ENCODE assay signal across 12 mouse cellular contexts in genomic region chr19:12484210-12484609, GRCm38 (mm10). TPM values are rescaled to one million over a fixed set of nuclear protein-coding genes. Genes with fewer than 3 reads are reported as not detected.
DNase-seq lines count a peak whose midpoint lies in the region; ATAC-seq and TF ChIP-seq lines count a peak whose summit lies in the region.
"Had no signal": no experiment of that assay in that cellular context is flagged by ENCODE, and none has a peak within 500 bp of the region (broad histone marks: within the 10 kb centered on the region; RNA-seq: fewer than 3 reads in every experiment).

No protein-coding gene starts in this region.

- no peak overlapping the region for H3K4me3 ChIP-seq in hindbrain, postnatal 0 days (ENCODE audit: low read length)
- no peak overlapping the region for H3K4me3 ChIP-seq in hindbrain, embryonic 14.5 days (replicated peaks; ENCODE audit: low read length)
- no peak overlapping the region for H3K4me3 ChIP-seq in neural tube, embryonic 13.5 days
- no peak overlapping the region for H3K4me3 ChIP-seq in kidney, embryonic 14.5 days (ENCODE audit: low read length)
- H3K4me3 ChIP-seq in stomach, embryonic 16.5 days (replicated peaks; ENCODE audit: low read length): no peak overlapping the region

- H3K9me3 ChIP-seq in hindbrain, postnatal 0 days (ENCODE audit: low read length): no peaks in the 10 kb centered on the region
- H3K9me3 ChIP-seq in hindbrain, embryonic 14.5 days (ENCODE audit: control insufficient read depth, low read length): no peaks in the 10 kb centered on the region
- H3K9me3 ChIP-seq in neural tube, embryonic 13.5 days: no peaks in the 10 kb centered on the region
- H3K9me3 ChIP-seq in kidney, embryonic 14.5 days (ENCODE audit: control insufficient read depth, low read length): no peaks in the 10 kb centered on the region
- no peaks in the 10 kb centered on the region for H3K9me3 ChIP-seq in stomach, embryonic 16.5 days (replicated peaks; ENCODE audit: control insufficient read depth, low read length)

- no peak overlapping the region for H3K9ac ChIP-seq in hindbrain, postnatal 0 days (replicated peaks; ENCODE audit: low read length)
- no peak overlapping the region for H3K9ac ChIP-seq in hindbrain, embryonic 14.5 days
- no peak overlapping the region for H3K9ac ChIP-seq in neural tube, embryonic 13.5 days
- H3K9ac ChIP-seq in kidney, embryonic 14.5 days (ENCODE audit: low read depth, low read length): no peak overlapping the region
- no peak overlapping the region for H3K9ac ChIP-seq in stomach, embryonic 16.5 days (ENCODE audit: low read length)

- DNase-seq in hindbrain, postnatal 0 days (ENCODE audit: low spot score): peak; percentile 70
- DNase-seq in hindbrain, embryonic 14.5 days (ENCODE audit: low spot score): no peak
- DNase-seq in neural tube, embryonic 10.5 days (ENCODE audit: extremely low spot score, low spot score): no peak
- DNase-seq in left cerebral cortex, adult 18-20 months (ENCODE audit: low spot score in 2 of 2): no peak
- DNase-seq: right cerebral cortex, adult 18-20 months had no signal

- peak; percentile 52; the same call in 1 of the 2 replicates for ATAC-seq in hindbrain, postnatal 0 days
- ATAC-seq in hindbrain, embryonic 14.5 days (ENCODE audit: low FRiP score): no peak
- no peak for ATAC-seq in neural tube, embryonic 13.5 days (ENCODE audit: low read depth)
- ATAC-seq in kidney, embryonic 14.5 days (ENCODE audit: low FRiP score, low TSS enrichment): no peak
- ATAC-seq in stomach, embryonic 16.5 days (ENCODE audit: insufficient read depth, low FRiP score): no peak
- ATAC-seq: inflammation-experienced regulatory T-cells, adult 6 months had no signal

- 29% methylated on average over 4 of the region's 4 CpGs for WGBS in hindbrain, postnatal 0 days
- 63% methylated on average over 4 of the region's 4 CpGs for WGBS in hindbrain, embryonic 14.5 days
- WGBS in neural tube, embryonic 13.5 days: 67% methylated on average over 4 of the region's 4 CpGs
- WGBS in kidney, embryonic 14.5 days: 74% methylated on average over 4 of the region's 4 CpGs
- 76% methylated on average over 4 of the region's 4 CpGs for WGBS in stomach, embryonic 16.5 days

- H3K36me3 ChIP-seq in hindbrain, postnatal 0 days (ENCODE audit: insufficient read depth, low read length): peaks cover 53% of the 10 kb centered on the region
- H3K36me3 ChIP-seq in hindbrain, embryonic 14.5 days (replicated peaks; ENCODE audit: control insufficient read depth, insufficient read depth): peaks cover 72% of the 10 kb centered on the region
- peaks cover 71% of the 10 kb centered on the region for H3K36me3 ChIP-seq in neural tube, embryonic 13.5 days
- peaks cover 9% of the 10 kb centered on the region; the same call in 1 of the 2 replicates for H3K36me3 ChIP-seq in kidney, embryonic 14.5 days (ENCODE audit: control insufficient read depth, insufficient read depth, low read length)
- 0 out of 2 replicates have a peak, but pooled peaks cover 7% of the 10 kb centered on the region for H3K36me3 ChIP-seq in stomach, embryonic 16.5 days (ENCODE audit: control insufficient read depth, insufficient read depth, low read length)

- no peaks in the 10 kb centered on the region for H3K27me3 ChIP-seq in hindbrain, postnatal 0 days (ENCODE audit: insufficient read depth, low read length)
- H3K27me3 ChIP-seq in hindbrain, embryonic 14.5 days (ENCODE audit: control insufficient read depth, insufficient read depth, low read length): no peaks in the 10 kb centered on the region
- no peaks in the 10 kb centered on the region for H3K27me3 ChIP-seq in neural tube, embryonic 13.5 days
- H3K27me3 ChIP-seq in kidney, embryonic 14.5 days (ENCODE audit: control insufficient read depth, insufficient read depth, low read length): no peaks in the 10 kb centered on the region
- no peaks in the 10 kb centered on the region for H3K27me3 ChIP-seq in stomach, embryonic 16.5 days (ENCODE audit: control insufficient read depth, insufficient read depth, low read length)

- H3K27ac ChIP-seq in hindbrain, postnatal 0 days: peak overlapping the region; percentile 68
- H3K27ac ChIP-seq in hindbrain, embryonic 14.5 days: no peak overlapping the region
- peak overlapping the region; percentile 67; the same call in 1 of the 2 replicates for H3K27ac ChIP-seq in neural tube, embryonic 13.5 days (replicated peaks)
- 0 out of 2 replicates have a peak overlapping the region, but pooled peaks have one; percentile 26 for H3K27ac ChIP-seq in kidney, embryonic 14.5 days (ENCODE audit: low read depth, low read length)
- H3K27ac ChIP-seq in stomach, embryonic 16.5 days (ENCODE audit: low read length): peak overlapping the region; percentile 40; the same call in 1 of the 2 replicates

- peaks cover 5% of the 10 kb centered on the region for H3K4me1 ChIP-seq in hindbrain, postnatal 0 days (ENCODE audit: insufficient read depth, low read length)
- H3K4me1 ChIP-seq in hindbrain, embryonic 14.5 days (replicated peaks; ENCODE audit: control insufficient read depth, insufficient read depth, low read length): peaks cover 14% of the 10 kb centered on the region
- H3K4me1 ChIP-seq in neural tube, embryonic 13.5 days (replicated peaks): peaks cover 39% of the 10 kb centered on the region
- H3K4me1 ChIP-seq in kidney, embryonic 14.5 days (ENCODE audit: control insufficient read depth, insufficient read depth, low read length): peaks cover 24% of the 10 kb centered on the region
- H3K4me1 ChIP-seq in stomach, embryonic 16.5 days (ENCODE audit: control insufficient read depth, insufficient read depth, low read length): peaks cover 21% of the 10 kb centered on the region

- TF ChIP-seq CTCF in hindbrain, postnatal 0 days (IDR thresholded peaks at IDR 0.05; ENCODE audit: low read depth): no peak

- no peak overlapping the region for H3K4me2 ChIP-seq in hindbrain, postnatal 0 days (ENCODE audit: low read depth, low read length)
- H3K4me2 ChIP-seq in hindbrain, embryonic 14.5 days (replicated peaks): no peak overlapping the region
- H3K4me2 ChIP-seq in neural tube, embryonic 13.5 days: no peak overlapping the region
- H3K4me2 ChIP-seq in kidney, embryonic 14.5 days (replicated peaks; ENCODE audit: low read depth, low read length): no peak overlapping the region
- H3K4me2 ChIP-seq in stomach, embryonic 16.5 days (ENCODE audit: low read depth, low read length): no peak overlapping the region

RNA-seq across cellular contexts. Expression of gene Dtx4, which starts 17.0 kb away (rescaled TPM):
- 54.7 and 55.6 TPM in 2 replicates for total RNA-seq in hindbrain, postnatal 0 days (2014; rRNA removed)
- 23.3 and 24.6 TPM in 2 replicates for polyA plus RNA-seq in hindbrain, postnatal 0 days (2015; fragmentation: Nextera tagmentation; extraction: Ambion mirVana)
- 44.1 and 50.6 TPM in 2 replicates for polyA plus RNA-seq in hindbrain, embryonic 14.5 days (2014; fragmentation: Nextera tagmentation; extraction: Ambion mirVana)
- polyA plus RNA-seq in neural tube, embryonic 13.5 days (2015; fragmentation: Nextera tagmentation; extraction: Ambion mirVana): 34.2 and 35.5 TPM in 2 replicates
- 3.9 and 7.5 TPM in 2 replicates for polyA plus RNA-seq in kidney, embryonic 14.5 days (2014; fragmentation: Nextera tagmentation; extraction: Ambion mirVana)
- 14.7 and 15.7 TPM in 2 replicates for polyA plus RNA-seq in stomach, embryonic 16.5 days (2015; fragmentation: Nextera tagmentation; extraction: Ambion mirVana)
- total RNA-seq in left cerebral cortex, adult 18-20 months (2021): 10 to 100 TPM; 34.3 to 36.9 TPM

RNA-seq across cellular contexts. Expression of gene Mpeg1, which starts 23.6 kb away (rescaled TPM):
- 2.5 and 3.1 TPM in 2 replicates for total RNA-seq in hindbrain, postnatal 0 days (2014; rRNA removed)
- polyA plus RNA-seq in hindbrain, postnatal 0 days (2015; fragmentation: Nextera tagmentation; extraction: Ambion mirVana): 1.0 and 1.2 TPM in 2 replicates
- 0.91 and 1.3 TPM in 2 replicates for polyA plus RNA-seq in hindbrain, embryonic 14.5 days (2014; fragmentation: Nextera tagmentation; extraction: Ambion mirVana)
- 0.54 and 0.89 TPM in 2 replicates for polyA plus RNA-seq in neural tube, embryonic 13.5 days (2015; fragmentation: Nextera tagmentation; extraction: Ambion mirVana)
- polyA plus RNA-seq in kidney, embryonic 14.5 days (2014; fragmentation: Nextera tagmentation; extraction: Ambion mirVana): 0.58 and 0.69 TPM in 2 replicates
- 1.3 and 1.8 TPM in 2 replicates for polyA plus RNA-seq in stomach, embryonic 16.5 days (2015; fragmentation: Nextera tagmentation; extraction: Ambion mirVana)
- 1 to 10 TPM; 9.7 TPM for total RNA-seq in left cerebral cortex, adult 18-20 months (2021)

RNA-seq across cellular contexts. Expression of gene Pfpl, which starts 56.5 kb away (rescaled TPM):
- not detected in 2 replicates for total RNA-seq in hindbrain, postnatal 0 days (2014; rRNA removed)
- not detected in 2 replicates for polyA plus RNA-seq in hindbrain, postnatal 0 days (2015; fragmentation: Nextera tagmentation; extraction: Ambion mirVana)
- not detected in 2 replicates for polyA plus RNA-seq in hindbrain, embryonic 14.5 days (2014; fragmentation: Nextera tagmentation; extraction: Ambion mirVana)
- 0.08 TPM in 1 of 2 replicates, not detected in the other for polyA plus RNA-seq in neural tube, embryonic 13.5 days (2015; fragmentation: Nextera tagmentation; extraction: Ambion mirVana)
- not detected in 2 replicates for polyA plus RNA-seq in kidney, embryonic 14.5 days (2014; fragmentation: Nextera tagmentation; extraction: Ambion mirVana)
- polyA plus RNA-seq in stomach, embryonic 16.5 days (2015; fragmentation: Nextera tagmentation; extraction: Ambion mirVana): not detected in 2 replicates
- not detected for total RNA-seq in left cerebral cortex, adult 18-20 months (2021)
- total RNA-seq: gastrocnemius, postnatal 4 days; left cerebral cortex, postnatal 14 days had no signal
- polyA plus RNA-seq: forebrain, embryonic 11.5 days; inflammation-experienced regulatory T-cells, adult 6 months had no signal
